Mouse (Mus musculus): ENCODE results near the gene Foxp4. TPM values are rescaled to one million over a fixed set of nuclear protein-coding genes. Genes with fewer than 3 reads are reported as not detected.
"Not testable (repeated sequence)": the region's sequence is repeated elsewhere in the genome, so short reads cannot be mapped to it uniquely, and the experiment has no call there.

The Foxp4 gene
- total RNA-seq, 2 experiments from 2014 or later, result 10.2 to 16.1 TPM

- no peak for DNase-seq
These were observed 70.7 kb downstream of the Foxp4 start for GRCm38 (mm10) chr17:47853760-47854159.

- no peak for DNase-seq
These were observed 71.1 kb downstream of the Foxp4 start for GRCm38 (mm10) chr17:47853336-47853735.

- not testable (repeated sequence) for DNase-seq
These were observed 72.6 kb downstream of the Foxp4 start for GRCm38 (mm10) chr17:47851798-47852360.

- DNase-seq, result no peak
These were observed 73.7 kb downstream of the Foxp4 start for GRCm38 (mm10) chr17:47850639-47851314.

GRCm38 (mm10) chr17:47850035-47850434, 74.4 kb downstream of the Foxp4 start:
- no peak for DNase-seq

- DNase-seq, result no peak
These were observed 76.5 kb downstream of the Foxp4 start for GRCm38 (mm10) chr17:47847985-47848384.

- no peak for DNase-seq
These were observed 78.8 kb downstream of the Foxp4 start for GRCm38 (mm10) chr17:47845609-47846008.

- DNase-seq, result no peak
These were observed 81.0 kb downstream of the Foxp4 start for GRCm38 (mm10) chr17:47843465-47843864.

- peak; percentile 77 for DNase-seq
These were observed 82.4 kb downstream of the Foxp4 start for GRCm38 (mm10) chr17:47841931-47842623.

GRCm38 (mm10) chr17:47841521-47841920, 82.9 kb downstream of the Foxp4 start:
- no peak for DNase-seq

- peak; percentile 45 for DNase-seq
These were observed 86.6 kb downstream of the Foxp4 start for GRCm38 (mm10) chr17:47837808-47838207.

GRCm38 (mm10) chr17:47834482-47834767, 90.0 kb downstream of the Foxp4 start, which contains the start of gene Mdfi:
Gene Mdfi (minus strand): TSS chr17:47834691.
- DNase-seq, result no peak

- no peak for DNase-seq
These were observed 90.6 kb downstream of the Foxp4 start for GRCm38 (mm10) chr17:47833628-47834481.

GRCm38 (mm10) chr17:47833029-47833627, 91.3 kb downstream of the Foxp4 start:
- peak; percentile 62 for DNase-seq

GRCm38 (mm10) chr17:47832501-47833028, 91.9 kb downstream of the Foxp4 start:
- no peak for DNase-seq

- DNase-seq, result no peak
These were observed 92.7 kb downstream of the Foxp4 start for GRCm38 (mm10) chr17:47831772-47832171.

- DNase-seq, result no peak
These were observed 93.3 kb downstream of the Foxp4 start for GRCm38 (mm10) chr17:47831161-47831560.

GRCm38 (mm10) chr17:47821339-47821738, 103.1 kb downstream of the Foxp4 start:
- no peak for DNase-seq

- no peak for DNase-seq
These were observed 106.3 kb downstream of the Foxp4 start for GRCm38 (mm10) chr17:47818038-47818725.

Measured in gastrocnemius, postnatal 10 days (tissue).